Mouse (Mus musculus): Measurements from ENCODE around the gene Psme4. TPM values are rescaled to one million over a fixed set of nuclear protein-coding genes. Genes with fewer than 3 reads are reported as not detected.

Psme4 gene
- 1.7 and 2.7 TPM in 2 replicates for polyA plus RNA-seq (2012; rRNA removed; ENCODE audit: low replicate concordance)

DNA sequence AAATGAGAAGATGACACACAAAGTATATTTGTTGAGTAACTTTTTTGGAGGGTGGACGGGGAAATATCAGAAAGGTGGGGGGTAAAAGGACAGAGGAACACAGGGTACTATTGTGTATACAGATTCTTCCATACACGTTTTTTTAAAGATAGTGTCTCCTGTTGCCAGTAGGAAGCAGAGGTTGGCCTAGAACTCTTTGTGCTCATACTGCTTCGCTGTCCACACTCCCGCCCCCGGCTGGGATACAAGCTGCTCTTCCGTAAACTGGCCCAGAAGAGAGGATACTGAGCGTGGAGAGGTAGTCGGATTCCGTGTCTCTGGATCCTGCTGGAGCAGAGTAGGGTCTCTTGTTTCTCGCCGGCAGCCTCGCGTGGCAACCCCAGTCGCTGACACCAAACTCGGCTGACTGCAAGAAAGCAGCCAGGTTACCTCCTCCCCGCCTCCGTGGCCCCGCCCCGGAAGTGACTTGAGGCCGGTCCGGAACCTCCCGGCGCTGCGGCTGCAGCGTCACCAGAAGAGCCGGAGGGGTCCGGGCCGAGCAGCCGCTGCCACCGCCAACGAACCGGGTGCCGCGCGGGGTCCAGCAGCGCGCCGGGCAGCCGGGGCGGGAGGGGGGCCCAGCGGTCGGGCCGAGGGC is at the start of gene Psme4:
Gene Psme4, plus strand, starts transcription at position 460 of the 637 bp plus-strand sequence.

DNA sequence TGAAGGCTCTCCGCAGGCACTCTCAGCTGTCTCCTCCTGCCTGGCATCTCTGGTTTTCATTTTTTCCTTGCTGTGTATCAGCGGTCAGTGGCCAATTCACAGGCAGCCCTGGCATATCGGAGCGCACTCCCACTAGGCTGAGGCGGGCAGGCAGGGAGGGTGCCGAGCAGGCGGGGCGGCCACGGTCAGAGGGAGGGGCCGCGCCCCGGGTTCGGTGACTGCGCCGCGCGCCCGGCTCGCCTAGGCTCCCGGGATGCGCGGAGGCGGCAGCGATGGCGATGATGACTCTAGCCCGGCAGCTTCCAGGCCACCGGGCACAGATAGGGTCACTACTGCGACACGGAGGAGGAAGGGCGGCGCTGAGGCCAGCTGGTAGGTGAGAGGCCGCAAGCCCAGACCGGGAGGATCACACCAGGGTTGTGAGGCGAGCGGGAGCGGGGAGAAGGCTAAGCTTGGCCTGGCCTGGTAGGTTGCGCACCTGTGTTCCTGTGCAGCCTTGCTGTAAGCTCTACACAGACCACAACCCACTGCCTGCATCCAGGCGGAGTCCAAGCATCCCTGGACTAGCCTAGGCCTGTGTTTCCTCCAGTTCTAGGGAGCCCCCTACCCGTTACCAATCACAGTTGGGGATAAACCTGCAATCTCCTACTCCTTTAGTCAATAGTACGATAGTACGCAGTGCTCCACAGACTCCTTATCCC is 113.8 kb downstream of the Psme4 start, which contains the start of the genes Gpr75 and Asb3:
Gene Gpr75, plus strand, starts transcription at position 188 of the 701 bp plus-strand sequence.
Gene Asb3, plus strand, starts transcription at position 246 of the 701 bp plus-strand sequence.

Other genes starting within 250 kb of the Psme4 start
- 0.60 and 0.90 TPM in 2 replicates for gene Acyp2, start 122.1 kb upstream of the Psme4 start, polyA plus RNA-seq (2012; rRNA removed; ENCODE audit: low replicate concordance)
- gene Gpr75, start 113.6 kb downstream of the Psme4 start, polyA plus RNA-seq (2012; rRNA removed; ENCODE audit: low replicate concordance) = 0.02 and 0.04 TPM in 2 replicates
- gene Asb3, start 113.7 kb downstream of the Psme4 start, polyA plus RNA-seq (2012; rRNA removed; ENCODE audit: low replicate concordance) = 0.20 and 0.41 TPM in 2 replicates
- gene Erlec1, start 182.6 kb downstream of the Psme4 start, polyA plus RNA-seq (2012; rRNA removed; ENCODE audit: low replicate concordance) = 6.9 and 9.9 TPM in 2 replicates
- gene Chac2, start 214.6 kb downstream of the Psme4 start, polyA plus RNA-seq (2012; rRNA removed; ENCODE audit: low replicate concordance) = 1.4 and 1.7 TPM in 2 replicates